Mouse (Mus musculus) cerebellum, postnatal 4 days (tissue): ENCODE data around the gene Pde4b.

Experiments
- DNase-seq, 2 experiments: peaks; one replicate each; pipeline ENCODE4 v3.0.0; 2022; ENCODE audit warnings: low spot score in 2 of 2, mixed read lengths in 1 of 2

Gene Pde4b

GRCm38 (mm10) chr4:102287172-102287571 is 199.8 kb downstream of the Pde4b start:
- DNase-seq = no peak

- DNase-seq = no peak
These were observed 202.8 kb downstream of the Pde4b start for GRCm38 (mm10) chr4:102290052-102290734.

GRCm38 (mm10) chr4:102297558-102297957 is 210.2 kb downstream of the Pde4b start:
- DNase-seq = no peak

GRCm38 (mm10) chr4:102302568-102302967 is 215.2 kb downstream of the Pde4b start:
- no peak for DNase-seq

GRCm38 (mm10) chr4:102307661-102308297 is 220.4 kb downstream of the Pde4b start:
- DNase-seq = no peak

- no peak for DNase-seq
These were observed 223.3 kb downstream of the Pde4b start for GRCm38 (mm10) chr4:102310630-102311029.

GRCm38 (mm10) chr4:102316011-102316410 is 228.7 kb downstream of the Pde4b start:
- DNase-seq = no peak

- DNase-seq = no peak
These were observed 229.4 kb downstream of the Pde4b start for GRCm38 (mm10) chr4:102316699-102317285.

GRCm38 (mm10) chr4:102318596-102318995 is 231.3 kb downstream of the Pde4b start:
- DNase-seq = no peak

- DNase-seq = no peak
These were observed 234.0 kb downstream of the Pde4b start for GRCm38 (mm10) chr4:102321340-102321739.

GRCm38 (mm10) chr4:102332386-102332785 is 245.0 kb downstream of the Pde4b start:
- no peak for DNase-seq

GRCm38 (mm10) chr4:102332885-102333284 is 245.5 kb downstream of the Pde4b start:
- no peak for DNase-seq

- no peak for DNase-seq
These were observed 259.7 kb downstream of the Pde4b start for GRCm38 (mm10) chr4:102346911-102347492.

GRCm38 (mm10) chr4:102351476-102352475 is 264.4 kb downstream of the Pde4b start:
- DNase-seq = no peak

- peak in 1 of 2 experiments; percentile 25 for DNase-seq
These were observed 266.5 kb downstream of the Pde4b start for GRCm38 (mm10) chr4:102353641-102354403.

- DNase-seq = no peak
These were observed 280.9 kb downstream of the Pde4b start for GRCm38 (mm10) chr4:102368105-102368735.

- no peak for DNase-seq
These were observed 287.3 kb downstream of the Pde4b start for GRCm38 (mm10) chr4:102374614-102375013.

GRCm38 (mm10) chr4:102382763-102383505 is 295.6 kb downstream of the Pde4b start:
- no peak for DNase-seq

- no peak for DNase-seq
These were observed 306.3 kb downstream of the Pde4b start for GRCm38 (mm10) chr4:102393605-102394004.
